In the genomic region with DNA sequence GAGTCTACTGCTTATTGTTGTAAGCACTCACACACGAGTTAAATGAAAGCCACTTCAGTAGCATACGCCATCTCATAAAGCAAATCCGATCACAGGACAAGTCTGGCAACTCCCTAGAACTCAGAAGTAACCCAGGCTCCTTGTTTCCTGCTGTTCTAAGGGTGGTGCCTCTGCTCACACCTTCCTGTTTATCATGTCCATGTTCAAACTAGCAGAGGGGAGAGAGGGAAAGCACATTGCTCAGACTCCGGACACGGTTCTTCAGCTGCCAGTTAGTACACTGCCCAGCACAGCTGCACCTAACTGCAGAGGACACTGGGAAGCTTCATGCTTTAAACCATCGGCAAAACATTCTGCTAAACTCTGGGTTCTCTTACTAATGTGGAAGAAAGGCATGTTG, we compare ENCODE assay signal across 22 mouse cellular contexts.
A peak's percentile ranks its signal among the peaks of the same experiment; 100 is the strongest.
DNase-seq lines count a peak whose midpoint lies in the region; ATAC-seq and TF ChIP-seq lines count a peak whose summit lies in the region.
"Had no signal": no experiment of that assay in that cellular context is flagged by ENCODE, and none has a peak within 500 bp of the region (broad histone marks: within the 10 kb centered on the region; RNA-seq: fewer than 3 reads in every experiment).

No protein-coding gene starts in this region.

- TF ChIP-seq EP300 in lung, postnatal 0 days (IDR thresholded peaks at IDR 0.05), result no peak; the same call in 1 of the 2 replicates

- peak; percentile 90 for DNase-seq in heart, adult 11 months
- no peak for DNase-seq in heart, embryonic 10.5 days (ENCODE audit: low spot score)
- no peak for DNase-seq in heart, adult 9 months (ENCODE audit: low spot score in 2 of 2)
- DNase-seq in lung, postnatal 0 days (ENCODE audit: low spot score), result peak; percentile 13
- no peak for DNase-seq in lung, postnatal 4 days
- DNase-seq: adrenal gland, postnatal 10 days; B cell, adult 2 months; cerebellum, adult 11 months; cerebellum, adult 8-10 months; cerebellum, postnatal 14 days; embryo, embryonic 11 days; gastrocnemius, adult 2 months; gastrocnemius, postnatal 25 days had no signal

- WGBS in heart, embryonic 10.5 days, result 65% methylated on average over 6 of the region's 6 CpGs
- 63% methylated on average over 6 of the region's 6 CpGs for WGBS in heart, embryonic 15.5 days
- 51% methylated on average over 6 of the region's 6 CpGs for WGBS in lung, postnatal 0 days

- ATAC-seq in heart, embryonic 15.5 days (replicated peaks; ENCODE audit: insufficient number of reproducible peaks, insufficient read depth, low FRiP score, low read depth), result no peak
- peak; percentile 73 for ATAC-seq in lung, postnatal 0 days
- ATAC-seq in CD4-positive, CD25-positive, alpha-beta regulatory T cell, adult 4 months, result no peak
- ATAC-seq: forebrain, embryonic 14.5 days; intestine, embryonic 16.5 days had no signal

- H3K4me1 ChIP-seq in heart, embryonic 10.5 days, result peaks cover 15% of the 10 kb centered on the region
- peaks cover 13% of the 10 kb centered on the region for H3K4me1 ChIP-seq in heart, embryonic 15.5 days (replicated peaks)
- no peaks in the 10 kb centered on the region for H3K4me1 ChIP-seq in lung, postnatal 0 days (ENCODE audit: insufficient read depth, low read depth, low read length)
- H3K4me1 ChIP-seq: hindbrain, embryonic 10.5 days had no signal

- H3K4me2 ChIP-seq in heart, embryonic 15.5 days, result no peak overlapping the region
- H3K4me2 ChIP-seq in lung, postnatal 0 days (replicated peaks; ENCODE audit: low read depth, low read length), result no peak overlapping the region
- H3K4me2 ChIP-seq: embryonic facial prominence, embryonic 15.5 days; hindbrain, embryonic 14.5 days had no signal

- TF ChIP-seq CTCF in lung, postnatal 0 days (IDR thresholded peaks at IDR 0.05), result no peak

- no peaks in the 10 kb centered on the region for H3K9me3 ChIP-seq in heart, embryonic 10.5 days
- H3K9me3 ChIP-seq in heart, embryonic 15.5 days (replicated peaks), result no peaks in the 10 kb centered on the region
- H3K9me3 ChIP-seq in lung, postnatal 0 days (ENCODE audit: low read length), result no peaks in the 10 kb centered on the region
- H3K9me3 ChIP-seq: embryonic facial prominence, embryonic 15.5 days; forebrain, embryonic 10.5 days; hindbrain, embryonic 10.5 days had no signal

- H3K27ac ChIP-seq in heart, embryonic 10.5 days, result no peak overlapping the region
- H3K27ac ChIP-seq in heart, embryonic 15.5 days, result peak overlapping the region; percentile 47; the same call in 1 of the 2 replicates
- H3K27ac ChIP-seq in lung, postnatal 0 days (ENCODE audit: low read length), result 0 out of 2 replicates have a peak overlapping the region, but pooled peaks have one; percentile 43
- H3K27ac ChIP-seq: embryonic facial prominence, embryonic 15.5 days; forebrain, embryonic 10.5 days; gastrocnemius, adult 2 months; hindbrain, embryonic 10.5 days; hindbrain, embryonic 14.5 days had no signal

- no peaks in the 10 kb centered on the region for H3K36me3 ChIP-seq in heart, embryonic 10.5 days
- H3K36me3 ChIP-seq in heart, embryonic 15.5 days, result no peaks in the 10 kb centered on the region
- H3K36me3 ChIP-seq in lung, postnatal 0 days (ENCODE audit: insufficient read depth, low read length), result no peaks in the 10 kb centered on the region
- H3K36me3 ChIP-seq: embryonic facial prominence, embryonic 15.5 days; forebrain, embryonic 10.5 days; hindbrain, embryonic 10.5 days had no signal

- no peaks in the 10 kb centered on the region for H3K27me3 ChIP-seq in heart, embryonic 10.5 days (ENCODE audit: insufficient read depth, poor library complexity, severe bottlenecking)
- no peaks in the 10 kb centered on the region for H3K27me3 ChIP-seq in heart, embryonic 15.5 days
- H3K27me3 ChIP-seq in lung, postnatal 0 days (replicated peaks; ENCODE audit: insufficient read depth, low read length), result no peaks in the 10 kb centered on the region
- H3K27me3 ChIP-seq: embryonic facial prominence, embryonic 15.5 days had no signal

- no peak overlapping the region for H3K4me3 ChIP-seq in heart, embryonic 10.5 days
- no peak overlapping the region for H3K4me3 ChIP-seq in heart, embryonic 15.5 days
- H3K4me3 ChIP-seq in lung, postnatal 0 days (ENCODE audit: low read depth, low read length), result no peak overlapping the region
- H3K4me3 ChIP-seq: embryonic facial prominence, embryonic 15.5 days; erythroblast, embryonic 14.5 days; forebrain, embryonic 10.5 days; gastrocnemius, adult 2 months; hindbrain, embryonic 10.5 days had no signal

- no peak overlapping the region for H3K9ac ChIP-seq in heart, embryonic 15.5 days
- H3K9ac ChIP-seq in lung, postnatal 0 days (replicated peaks; ENCODE audit: low read depth), result no peak overlapping the region
- H3K9ac ChIP-seq: embryonic facial prominence, embryonic 15.5 days; hindbrain, embryonic 14.5 days had no signal

Comparison
In these comparisons a context has a peak if more than half of its experiments do, and no peak if none do; other contexts are left out.
1. DNase-seq: peak in heart, adult 11 months (single experiment) and lung, postnatal 0 days (single experiment); none in heart, embryonic 10.5 days (single experiment), heart, adult 9 months (0 of 2) and lung, postnatal 4 days (0 of 2).